Mouse (Mus musculus) testis, adult 2 months (tissue): ENCODE results near the gene Glce.

Experiments used
- CTCF ChIP-seq: fragments of 200-500 bp; IDR thresholded peaks from 2 replicates; pipeline ENCODE4 v1.5.1; 2012; ENCODE audit warnings: low read depth, mild to moderate bottlenecking, inconsistent platforms, low read length, moderate library complexity; ENCODE audit not compliant: control insufficient read depth, insufficient read depth, insufficient replicate concordance
- POLR2A ChIP-seq: fragments of 200-500 bp; IDR thresholded peaks from 2 replicates; pipeline ENCODE4 v1.6.1; 2012; ENCODE audit warnings: low read depth, mild to moderate bottlenecking, inconsistent platforms, low read length, moderate library complexity; ENCODE audit not compliant: control insufficient read depth

GRCm38 (mm10) chr9:62035806-62036205 lies 86.6 kb downstream of the Glce start:
- no peak for TF ChIP-seq CTCF
- TF ChIP-seq POLR2A = no peak
